Mouse (Mus musculus): Measurements from ENCODE around the gene Slx1b.
"Not testable (repeated sequence)": the region's sequence is repeated elsewhere in the genome, so short reads cannot be mapped to it uniquely, and the experiment has no call there.

The Slx1b gene

DNA sequence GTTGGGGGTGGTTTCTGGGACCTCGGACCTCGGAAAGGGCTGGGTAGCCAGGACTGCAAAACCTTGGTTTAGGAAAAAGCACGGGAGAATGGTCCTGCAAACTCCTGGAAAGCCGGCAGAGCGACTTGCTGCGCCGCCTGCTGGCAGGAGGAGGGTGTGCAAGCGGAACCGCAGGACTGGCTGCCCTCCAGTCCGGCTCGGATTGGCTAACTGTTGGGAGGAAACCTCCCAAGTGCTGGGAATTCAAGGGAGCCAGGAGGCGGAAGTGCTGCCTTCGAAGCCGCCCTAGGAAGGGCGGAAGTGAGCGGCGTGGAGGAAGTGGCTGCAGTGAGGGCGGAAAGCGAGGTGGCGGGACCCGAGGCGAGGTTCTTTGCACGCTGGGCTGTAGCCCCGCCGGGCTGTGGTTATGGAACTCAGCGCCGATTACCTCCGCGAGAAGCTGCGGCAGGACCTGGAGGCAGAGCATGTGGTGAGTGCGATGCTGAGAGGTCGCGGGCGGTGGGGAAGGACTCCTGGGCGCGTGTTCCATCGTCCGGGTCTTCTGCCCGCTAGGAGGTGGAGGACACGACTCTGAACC is at the start of gene Slx1b:
TSS of gene Slx1b (minus strand) at position 154 of the 577 bp plus-strand sequence.
- peak; percentile 94 for DNase-seq (ENCODE audit: low read depth, low spot score)

DNA sequence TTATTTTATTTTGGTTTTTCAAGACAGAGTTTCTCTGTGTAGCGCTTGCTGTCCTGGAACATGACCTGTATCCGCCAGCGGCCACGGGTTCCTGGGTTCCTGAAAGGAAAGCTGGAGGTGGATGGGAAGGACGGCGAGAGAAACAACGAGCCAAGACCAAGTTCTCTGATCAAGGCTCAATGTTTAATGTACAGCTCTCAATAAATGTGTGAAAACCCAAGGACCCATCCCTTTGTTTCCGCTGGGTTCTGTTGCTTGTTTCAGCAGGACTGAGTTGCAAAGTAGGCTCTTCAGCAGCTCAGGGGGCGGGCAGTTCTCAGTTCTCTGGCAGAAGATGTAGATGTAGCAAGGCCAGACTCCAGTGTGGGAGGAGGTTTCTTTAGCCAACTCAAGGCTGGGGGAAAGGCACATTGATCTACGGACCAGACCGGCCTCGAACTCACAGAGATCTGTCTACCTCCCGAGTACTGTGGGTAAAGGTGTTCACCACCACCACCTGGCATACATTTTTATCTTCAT is 46.4 kb upstream of the Slx1b start:
- no peak for DNase-seq (ENCODE audit: low read depth, low spot score)

DNA sequence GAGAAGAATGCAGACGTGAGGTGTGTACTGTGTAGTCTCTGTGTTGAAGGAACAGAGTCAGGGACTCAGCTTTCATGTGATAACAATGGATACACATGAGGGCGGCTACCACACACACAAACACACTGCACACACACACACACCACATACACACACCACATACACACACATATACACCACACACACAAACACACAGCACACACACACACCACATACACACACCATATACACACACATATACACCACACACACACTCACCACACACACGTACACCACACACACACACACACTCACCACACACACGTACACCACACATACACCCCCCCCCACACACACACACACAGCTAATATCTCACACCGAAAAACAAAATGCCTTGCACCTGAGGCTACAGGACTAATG is 45.9 kb upstream of the Slx1b start:
- no peak for DNase-seq (ENCODE audit: low read depth, low spot score)

DNA sequence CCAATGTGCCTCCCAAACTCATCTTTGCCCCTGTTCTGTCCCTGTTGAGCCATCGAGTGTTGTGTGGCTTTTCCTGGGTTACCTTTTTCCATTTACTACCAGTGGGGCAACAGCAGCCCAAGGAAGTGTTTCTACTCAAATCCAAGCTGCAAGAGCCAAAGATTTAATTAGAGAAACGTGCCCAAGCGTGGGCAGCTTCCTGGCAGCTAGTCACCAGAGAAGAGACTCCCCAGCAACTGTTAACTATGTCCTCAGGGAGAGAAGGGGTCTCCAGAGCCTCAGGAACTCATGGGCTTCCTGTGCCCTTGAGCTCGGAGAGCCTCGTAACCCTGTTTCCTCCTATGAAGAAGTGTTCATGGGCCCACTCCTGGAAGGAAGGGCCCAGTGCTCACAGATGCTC is 45.4 kb upstream of the Slx1b start:
- DNase-seq (ENCODE audit: low read depth, low spot score) = no peak

DNA sequence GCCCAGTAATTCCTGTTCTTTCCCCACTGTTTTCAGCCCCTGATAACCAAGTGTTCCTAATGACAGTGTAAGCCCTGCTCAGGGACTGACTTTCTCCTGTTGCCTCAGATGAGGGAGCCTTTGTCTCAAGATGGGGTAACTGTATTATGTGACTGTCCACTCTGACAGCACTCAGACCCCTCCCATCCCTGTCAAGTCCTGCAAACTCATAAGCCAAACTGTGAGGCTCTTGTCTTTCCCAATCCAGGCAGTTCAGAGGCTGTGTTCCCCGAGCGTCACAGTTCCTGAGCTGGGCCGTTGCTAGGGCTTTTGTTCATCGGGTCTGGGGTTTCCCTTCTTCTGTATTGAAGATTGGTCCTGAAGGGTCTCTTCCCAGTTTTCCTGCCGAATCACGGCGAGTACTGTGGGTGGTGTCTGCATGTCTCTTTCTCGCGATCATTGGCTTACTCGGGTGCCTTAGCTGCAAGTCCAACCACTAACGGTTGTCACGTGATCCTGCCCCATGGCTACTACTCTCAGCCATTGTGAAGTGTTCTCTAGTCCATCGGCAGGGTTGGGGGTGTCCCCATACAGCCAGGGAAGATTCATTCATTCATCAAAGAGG is 44.6 kb upstream of the Slx1b start:
- DNase-seq (ENCODE audit: low read depth, low spot score) = no peak

DNA sequence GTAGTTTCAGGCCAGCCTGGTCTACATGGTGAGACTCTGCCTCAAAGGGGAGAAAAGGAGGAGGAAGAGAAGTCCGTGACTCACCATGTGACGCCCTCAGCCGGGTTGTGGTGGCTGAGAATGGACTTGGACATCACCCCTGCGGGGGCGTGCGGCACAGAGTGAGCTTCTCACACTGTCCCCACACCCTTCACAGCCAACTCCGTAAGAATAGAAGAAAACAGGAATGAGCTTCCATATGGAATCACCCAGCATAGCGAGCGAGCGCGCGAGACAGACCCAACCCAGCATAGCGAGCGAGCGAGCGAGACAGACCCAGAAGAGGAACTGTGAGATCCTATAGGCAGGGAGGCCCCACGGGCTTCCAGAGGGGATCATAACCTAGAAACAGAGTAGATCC is 44.0 kb upstream of the Slx1b start:
- no peak for DNase-seq (ENCODE audit: low read depth, low spot score)

DNA sequence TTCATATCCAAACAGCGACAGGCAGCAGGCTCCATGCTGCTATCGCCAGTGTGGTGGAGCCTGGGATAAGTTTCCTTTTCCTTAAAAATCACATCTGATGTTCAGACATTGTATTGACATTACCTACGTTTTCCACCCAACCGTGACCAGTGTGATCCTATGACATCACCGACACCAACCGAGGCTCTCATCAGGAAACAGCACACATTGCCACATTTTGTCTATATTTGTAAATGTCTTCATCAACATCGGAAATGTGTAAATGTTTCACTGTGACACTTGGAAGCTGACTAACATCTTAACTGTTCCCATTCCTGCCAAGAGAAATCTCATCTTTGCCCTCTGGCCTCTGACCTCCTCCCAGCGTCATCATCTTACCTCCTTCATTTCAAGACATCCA is 40.5 kb upstream of the Slx1b start:
- no peak for DNase-seq (ENCODE audit: low read depth, low spot score)

DNA sequence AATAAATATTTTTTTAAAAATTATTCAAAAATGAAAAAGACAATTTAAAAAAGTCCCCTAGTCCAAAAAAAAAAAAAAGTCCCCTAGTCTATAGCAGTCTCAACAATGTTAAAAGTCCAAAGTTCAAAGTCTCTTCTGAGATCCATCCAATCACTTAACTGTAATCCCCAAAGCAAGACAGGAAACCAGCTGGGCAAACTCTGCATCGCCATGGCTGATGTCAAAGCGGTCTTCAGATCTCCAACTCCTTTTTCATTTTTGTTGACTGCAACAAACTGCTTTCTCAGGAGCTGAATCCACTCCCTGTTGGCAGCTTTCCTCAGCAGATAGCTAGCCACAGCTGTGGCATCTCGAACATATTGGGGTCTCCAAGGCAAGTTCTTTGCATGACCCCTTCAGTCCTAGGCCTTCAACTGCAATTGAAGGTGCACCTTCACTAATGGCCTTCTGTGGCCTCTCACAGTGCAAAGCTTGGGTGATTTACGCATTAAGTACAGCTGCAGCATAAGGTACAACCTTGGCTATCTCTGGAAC is 34.7 kb upstream of the Slx1b start:
- not testable (repeated sequence) for DNase-seq (ENCODE audit: low read depth, low spot score)

DNA sequence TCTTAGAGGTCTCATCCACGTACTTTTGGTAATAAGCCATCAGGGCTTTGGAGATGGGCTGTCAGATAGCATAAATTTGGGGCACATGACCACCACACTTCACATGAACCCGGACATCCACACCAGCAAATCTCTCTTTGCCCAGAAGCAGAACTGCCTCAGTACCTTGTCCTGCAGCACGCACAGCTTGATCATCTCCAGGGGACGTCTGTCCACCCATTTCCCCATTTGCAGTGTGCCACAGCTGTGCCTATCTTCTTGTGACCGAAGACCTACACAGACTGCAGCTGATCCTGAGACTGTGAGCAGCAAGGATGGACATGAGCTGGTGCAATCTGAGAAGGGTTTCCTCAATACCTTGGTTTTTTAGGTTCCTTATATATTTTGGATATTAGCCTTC is 30.1 kb upstream of the Slx1b start:
- no peak for DNase-seq (ENCODE audit: low read depth, low spot score)

DNA sequence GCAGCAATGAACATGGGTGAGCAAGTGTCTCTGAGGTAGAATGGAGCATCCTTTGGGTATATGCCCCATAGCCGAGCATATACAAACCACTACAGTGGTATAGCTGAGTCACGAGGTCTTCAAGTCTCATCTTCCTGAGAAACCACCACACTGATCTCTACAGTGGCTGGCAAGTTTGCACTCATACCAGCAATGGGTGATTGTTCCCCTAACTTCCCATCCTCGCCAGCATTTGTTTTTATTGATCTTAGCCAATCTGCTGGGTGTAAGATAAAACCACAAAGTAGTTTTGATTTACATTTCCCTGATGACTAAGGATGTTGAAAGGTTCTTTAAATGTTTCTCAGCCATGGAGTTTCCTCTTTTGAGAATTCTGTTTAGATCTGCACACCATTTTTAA is 29.5 kb upstream of the Slx1b start:
- no peak for DNase-seq (ENCODE audit: low read depth, low spot score)

DNA sequence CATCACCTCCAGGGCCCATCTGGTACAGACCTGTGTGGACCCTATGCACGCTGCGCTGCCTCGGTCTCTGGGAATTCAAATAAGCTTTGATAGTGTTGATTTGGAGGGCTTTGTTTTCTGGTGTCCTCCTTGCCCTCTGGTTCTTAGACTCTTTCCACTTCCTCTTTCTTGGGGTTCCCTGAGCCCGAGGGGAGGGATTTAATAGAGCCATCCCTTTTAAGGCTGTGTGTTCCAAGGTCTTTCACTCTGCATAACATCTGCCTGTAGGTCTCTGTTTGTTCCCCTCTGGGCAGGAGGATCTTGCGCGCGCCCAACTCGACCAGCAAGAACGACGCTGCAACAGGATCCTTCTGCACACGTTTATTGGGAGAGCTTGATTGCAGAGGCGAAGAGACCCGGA is 26.1 kb upstream of the Slx1b start:
- no peak for DNase-seq (ENCODE audit: low read depth, low spot score)

DNA sequence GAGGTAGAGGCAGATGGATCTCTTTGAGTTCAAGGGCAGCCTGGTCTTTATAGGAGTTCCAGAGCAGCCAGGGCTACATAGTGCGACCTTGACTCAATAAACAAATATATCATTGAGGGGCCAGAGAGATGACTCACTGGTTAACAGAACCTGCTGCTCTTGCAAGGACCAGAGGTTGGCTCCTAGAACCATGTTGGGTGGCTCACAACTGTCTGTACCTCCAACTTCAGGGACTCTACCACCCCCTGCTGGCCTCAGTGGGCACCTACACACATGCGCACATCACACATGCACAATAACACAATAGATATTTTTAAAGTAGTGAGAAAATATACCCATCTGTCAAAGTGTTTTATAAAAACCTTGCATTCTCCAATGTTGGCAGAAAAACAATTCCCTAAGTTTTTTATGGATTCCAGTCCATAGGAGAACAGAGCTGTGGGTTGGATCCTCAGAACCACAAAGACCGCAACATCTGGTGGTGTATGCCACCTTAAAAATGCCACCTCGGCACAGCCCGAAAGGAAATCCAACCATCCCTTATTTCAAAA is 23.3 kb upstream of the Slx1b start:
- DNase-seq (ENCODE audit: low read depth, low spot score) = no peak

DNA sequence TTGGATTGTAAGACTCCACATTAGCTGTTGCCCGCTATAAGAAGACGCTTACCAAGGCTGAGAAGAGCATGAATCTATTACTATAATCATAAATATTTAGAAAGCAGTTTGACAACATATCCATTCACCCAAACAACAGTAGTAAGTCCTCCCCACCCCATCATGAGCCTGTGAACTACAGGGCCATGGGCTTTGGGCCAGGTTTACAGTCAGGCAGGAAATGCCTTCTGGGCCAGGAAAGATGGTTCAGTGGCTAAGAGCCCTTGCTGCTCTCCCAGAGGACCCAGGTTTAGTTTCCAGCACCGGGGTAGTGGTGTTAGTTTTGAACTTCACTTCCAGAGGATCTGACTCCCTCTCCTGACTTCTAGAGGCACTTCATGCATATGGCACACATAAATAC is 22.0 kb upstream of the Slx1b start:
- DNase-seq (ENCODE audit: low read depth, low spot score) = no peak

DNA sequence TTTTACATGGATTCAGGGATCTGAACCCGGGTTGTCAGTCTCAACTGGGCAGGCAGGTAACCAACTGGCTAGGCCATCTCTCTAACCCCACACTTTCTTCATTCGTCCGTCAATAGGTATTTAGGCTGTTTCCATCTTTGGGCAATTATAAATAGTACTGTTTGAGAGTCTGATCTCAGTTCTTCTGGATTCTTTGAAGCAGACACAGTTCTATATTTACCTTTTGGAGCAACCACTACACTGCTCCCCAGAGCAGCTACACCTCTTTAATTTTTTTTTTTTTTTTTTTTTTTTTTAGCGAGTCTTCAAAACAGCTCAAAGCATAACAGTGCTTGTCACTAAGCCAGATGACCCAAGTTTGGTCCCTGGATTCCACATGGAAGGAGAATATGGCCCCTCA is 20.1 kb upstream of the Slx1b start:
- no peak for DNase-seq (ENCODE audit: low read depth, low spot score)

DNA sequence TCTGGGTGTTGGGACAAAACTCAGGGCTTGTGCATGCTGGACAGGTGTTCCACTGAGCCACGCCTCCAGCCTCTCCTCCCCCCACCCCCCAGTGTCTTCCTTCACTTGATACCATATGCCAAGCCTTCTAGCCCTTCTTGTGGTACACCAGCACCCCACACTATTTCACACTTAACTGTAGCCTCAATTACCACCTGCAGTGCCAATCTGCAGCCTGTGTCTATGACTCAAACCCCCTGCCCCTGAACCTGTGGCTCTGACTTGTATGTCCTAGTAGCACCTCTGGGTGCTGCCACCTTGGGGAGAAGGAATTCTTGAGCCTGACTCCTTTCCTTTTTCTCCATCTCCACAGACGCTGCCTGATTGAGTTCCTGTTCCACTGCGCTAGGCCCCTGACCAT is 16.3 kb upstream of the Slx1b start:
- DNase-seq (ENCODE audit: low read depth, low spot score) = no peak

DNA sequence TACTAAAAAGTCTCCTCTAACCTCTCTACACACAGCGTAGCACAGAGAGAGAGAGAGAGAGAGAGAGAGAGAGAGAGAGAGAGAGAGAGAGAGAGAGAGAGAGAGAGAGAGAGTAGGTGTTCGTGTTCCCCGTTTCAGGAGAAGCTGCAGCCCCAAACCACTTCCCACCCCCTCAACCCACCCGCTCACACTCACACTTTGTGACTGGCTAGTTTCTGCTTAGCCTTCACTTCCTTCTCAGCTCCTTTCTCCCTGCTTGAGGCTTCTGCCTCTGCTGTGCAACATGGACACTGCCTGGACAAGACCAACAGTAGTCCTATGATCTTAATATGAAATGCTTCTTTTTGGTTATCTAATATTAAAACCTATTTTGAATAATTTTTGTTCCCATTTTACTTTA is 14.7 kb upstream of the Slx1b start:
- no peak for DNase-seq (ENCODE audit: low read depth, low spot score)

DNA sequence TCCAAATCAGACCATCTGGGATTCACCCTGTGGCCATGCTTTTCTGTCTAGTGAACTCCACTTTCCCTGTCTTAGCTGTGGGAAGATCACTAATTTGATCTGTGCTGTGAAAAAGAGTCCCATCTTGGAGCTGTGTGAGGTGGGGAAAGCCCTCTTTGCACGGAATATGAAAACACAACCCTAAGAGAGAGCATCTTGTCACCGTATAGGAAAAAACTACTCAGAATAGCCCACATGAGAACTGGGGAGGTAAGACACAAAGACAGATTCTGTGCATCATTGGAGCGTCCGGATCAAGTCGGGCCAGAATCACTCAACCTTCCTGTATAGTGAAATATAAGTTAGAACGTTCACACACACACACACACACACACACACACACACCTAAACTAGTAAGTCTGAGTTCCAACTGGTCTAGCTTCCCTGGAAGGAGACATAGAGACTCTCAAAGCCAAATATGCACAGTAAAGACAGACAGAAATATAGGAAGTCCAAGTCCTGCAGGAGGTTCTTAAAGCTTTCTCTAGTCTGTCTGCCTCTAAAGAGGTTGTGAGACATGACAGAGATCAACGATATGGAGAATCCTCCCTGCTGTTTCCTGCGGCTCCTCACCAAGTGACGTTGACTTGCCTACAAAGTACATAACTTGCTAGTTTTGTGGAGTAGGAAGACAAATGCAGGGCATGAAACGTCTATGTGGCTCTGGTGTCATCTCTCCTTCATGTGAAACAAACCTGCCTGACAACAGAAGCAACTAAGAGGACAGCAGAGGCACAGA is 12.8 kb upstream of the Slx1b start:
- no peak for DNase-seq (ENCODE audit: low read depth, low spot score)

DNA sequence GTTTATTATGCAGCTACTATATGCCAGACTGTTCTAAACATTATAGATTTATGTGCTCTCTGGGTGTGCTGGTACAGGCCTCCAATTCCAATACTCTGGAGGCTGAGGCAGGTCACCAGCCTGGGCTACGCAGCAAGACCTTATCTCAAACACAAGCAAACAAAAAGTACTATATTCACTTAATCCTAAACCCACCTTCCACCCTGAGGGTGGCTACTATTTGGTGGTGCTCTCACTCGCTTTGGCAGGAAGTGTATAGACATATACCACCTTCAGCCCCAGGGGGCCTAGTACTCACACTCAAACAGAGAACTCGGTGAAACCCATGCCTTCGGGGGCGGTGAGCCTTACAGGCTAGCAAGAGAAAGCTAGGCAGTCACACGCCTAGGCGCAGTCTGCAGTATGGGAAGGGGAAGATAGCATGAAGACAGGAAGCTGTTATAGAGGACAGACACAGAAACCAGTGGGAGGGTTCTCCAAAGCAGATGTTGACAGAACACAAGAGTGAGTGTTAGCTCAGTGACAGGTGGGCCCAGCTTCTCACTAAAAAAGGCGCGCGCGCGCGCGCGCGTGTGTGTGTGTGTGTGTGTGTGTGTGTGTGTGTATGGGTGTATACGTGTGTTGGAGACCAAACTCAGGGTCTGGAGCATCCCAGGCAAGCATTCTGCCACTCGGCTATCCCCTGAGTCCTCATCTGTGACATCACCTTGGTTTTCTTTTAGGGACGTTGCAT is 12.0 kb upstream of the Slx1b start, which contains the start of gene Coro1a:
TSS of gene Coro1a (minus strand) at position 346 of the 733 bp plus-strand sequence.
- no peak for DNase-seq (ENCODE audit: low read depth, low spot score)

DNA sequence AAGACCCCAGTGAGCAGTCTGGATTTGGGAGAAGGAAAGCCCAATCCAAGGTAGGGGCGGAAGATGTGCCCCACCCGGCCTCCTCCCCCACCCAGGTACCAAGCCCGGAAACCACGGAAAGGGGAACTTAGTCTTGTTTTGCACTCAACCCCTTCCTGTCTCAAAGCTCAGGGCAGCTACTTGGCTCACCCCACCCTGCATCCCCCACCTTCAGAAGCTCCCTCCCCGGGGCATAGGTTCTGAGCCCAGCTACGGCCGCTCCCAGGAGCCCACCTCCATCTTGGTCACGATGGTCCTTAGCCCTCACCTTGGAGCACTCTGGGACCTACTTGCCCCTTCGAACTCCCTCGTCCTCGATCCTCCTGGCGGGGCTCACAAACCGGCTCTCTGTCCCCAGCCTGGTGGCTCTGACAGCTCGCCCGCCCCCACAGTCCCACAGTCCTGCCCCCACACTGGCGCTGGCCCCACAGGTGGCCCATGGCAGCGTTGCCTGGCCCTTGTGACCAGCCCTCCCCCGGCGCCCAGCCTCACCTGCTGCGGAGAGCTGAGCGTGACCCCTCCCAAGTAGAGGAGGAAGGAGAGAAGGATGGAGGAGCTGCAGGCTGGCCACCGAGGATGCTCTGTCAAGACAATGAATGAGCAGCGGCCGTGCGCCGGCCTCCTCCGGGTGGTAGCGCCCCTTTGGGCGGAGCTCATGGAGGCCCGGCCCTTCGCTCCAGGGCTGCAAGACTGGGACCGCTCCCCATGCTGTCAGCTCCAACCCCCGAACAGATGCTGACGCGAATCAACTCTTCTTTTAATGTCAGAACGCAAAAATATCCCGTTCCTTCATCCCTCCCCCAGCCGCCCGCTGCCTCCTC is 8.8 kb upstream of the Slx1b start:
- peak; percentile 47 for DNase-seq (ENCODE audit: low read depth, low spot score)

DNA sequence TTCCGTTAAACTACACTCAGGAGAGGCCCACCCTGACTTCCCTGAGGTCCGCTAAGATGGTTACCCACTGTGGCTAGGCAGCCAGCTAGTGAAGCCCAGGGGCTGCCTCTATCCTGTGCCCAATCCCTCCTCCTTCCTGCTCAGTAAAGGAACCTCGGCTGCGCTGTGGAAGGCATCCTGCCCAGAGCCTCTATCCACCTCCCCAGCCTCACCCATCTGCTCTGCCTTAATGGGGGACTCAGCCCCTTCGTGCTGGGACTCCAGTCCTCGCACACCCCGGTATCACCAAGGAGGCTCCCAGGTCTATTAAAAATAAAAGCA is 8.1 kb upstream of the Slx1b start:
- no peak for DNase-seq (ENCODE audit: low read depth, low spot score)
